Mouse (Mus musculus) neural tube, embryonic 13.5 days (tissue): ENCODE data around the gene Gm7029. TPM values are rescaled to one million over a fixed set of nuclear protein-coding genes. Genes with fewer than 3 reads are reported as not detected.
"Not testable (repeated sequence)": the region's sequence is repeated elsewhere in the genome, so short reads cannot be mapped to it uniquely, and the experiment has no call there.

Experiments used
- ATAC-seq: fragments of 200-750 bp; cut with Nextera tagmentation; 2 replicates; pipeline ENCODE4 v1.8.0; 2017; ENCODE audit warnings: low read depth, mild to moderate bottlenecking, moderate TSS enrichment, moderate library complexity
- H3K27ac ChIP-seq: fragments of 300-500 bp; sonication (generic); replicated peaks from 2 replicates; pipeline ENCODE4 v1.5.1; 2015; ENCODE audit warnings: moderate library complexity, mild to moderate bottlenecking, inconsistent platforms
- H3K27me3 ChIP-seq: fragments of 300-500 bp; sonication (generic); 2 replicates; pipeline ENCODE4 v1.6.1; 2015; ENCODE audit warnings: mild to moderate bottlenecking, inconsistent platforms
- H3K36me3 ChIP-seq: fragments of 300-500 bp; sonication (generic); 2 replicates; pipeline ENCODE4 v1.6.1; 2015; ENCODE audit warnings: mild to moderate bottlenecking, inconsistent platforms
- H3K4me1 ChIP-seq: fragments of 300-500 bp; sonication (generic); replicated peaks from 2 replicates; pipeline ENCODE4 v1.6.1; 2015; ENCODE audit warnings: inconsistent platforms
- H3K4me2 ChIP-seq: fragments of 300-500 bp; sonication (generic); 2 replicates; pipeline ENCODE4 v1.6.1; 2015; ENCODE audit warnings: inconsistent platforms, mild to moderate bottlenecking, moderate library complexity
- H3K4me3 ChIP-seq: fragments of 300-500 bp; sonication (generic); 2 replicates; pipeline ENCODE4 v1.5.1; 2015; ENCODE audit warnings: mild to moderate bottlenecking, inconsistent platforms
- H3K9ac ChIP-seq: fragments of 300-500 bp; sonication (generic); 2 replicates; pipeline ENCODE4 v1.6.1; 2015; ENCODE audit warnings: moderate library complexity, mild to moderate bottlenecking, inconsistent platforms
- H3K9me3 ChIP-seq: fragments of 300-500 bp; sonication (generic); 2 replicates; pipeline ENCODE4 v1.6.1; 2016; ENCODE audit warnings: inconsistent platforms
- WGBS: fragments of 180-500 bp; shearing (Covaris S2); methylation state at CpG from one replicate; pipeline ENCODE4 v1.1.7; 2015; 5-methylcytosine and 5-hydroxymethylcytosine counted together
- polyA plus RNA-seq: library from polyadenylated mRNA; unstranded; fragments of >200 nt; fragmentation: Nextera tagmentation; extraction: Ambion mirVana; gene quantifications from 2 replicates; pipeline ENCODE4 v1.2.1, GENCODE M21; 2015

Gm7029 gene
- polyA plus RNA-seq, 1 experiment from 2014 or later, result not detected

- ATAC-seq, result no peak
- Histone ChIP-seq H3K4me1 (no peaks in the 10 kb centered on the region), H3K4me3 (no peak overlapping the region), H3K9ac (no peak overlapping the region), H3K36me3 (no peaks in the 10 kb centered on the region), H3K4me2 (no peak overlapping the region), H3K27me3 (no peaks in the 10 kb centered on the region), H3K27ac (no peak overlapping the region), H3K9me3 (no peaks in the 10 kb centered on the region)
- WGBS, result 45% methylated on average over 6 of the region's 6 CpGs
These were observed 23.6 kb downstream of the Gm7029 start for GRCm38 (mm10) chr17:33897114-33897794.

- not testable (repeated sequence) for ATAC-seq, H3K4me3 ChIP-seq, H3K9ac ChIP-seq, H3K4me2 ChIP-seq, H3K27ac ChIP-seq, H3K27me3 ChIP-seq, H3K9me3 ChIP-seq, H3K4me1 ChIP-seq, H3K36me3 ChIP-seq
- 85% methylated on average over 4 of the region's 4 CpGs for WGBS
These were observed 24.6 kb downstream of the Gm7029 start for GRCm38 (mm10) chr17:33898193-33898592.

- no peaks in the 10 kb centered on the region for H3K9me3 ChIP-seq
- H3K27ac ChIP-seq, result no peak overlapping the region
- ATAC-seq, result no peak
- no peaks in the 10 kb centered on the region for H3K4me1 ChIP-seq
- no peak overlapping the region for H3K4me3 ChIP-seq
- H3K4me2 ChIP-seq, result no peak overlapping the region
- 88% methylated on average over 4 of the region's 4 CpGs for WGBS
- no peak overlapping the region for H3K9ac ChIP-seq
- no peaks in the 10 kb centered on the region for H3K36me3 ChIP-seq
- H3K27me3 ChIP-seq, result no peaks in the 10 kb centered on the region
These were observed 26.0 kb downstream of the Gm7029 start for GRCm38 (mm10) chr17:33899642-33900041.

- Histone ChIP-seq H3K4me2 (no peak overlapping the region), H3K27me3 (no peaks in the 10 kb centered on the region), H3K4me3 (no peak overlapping the region), H3K4me1 (no peaks in the 10 kb centered on the region), H3K9me3 (no peaks in the 10 kb centered on the region), H3K36me3 (no peaks in the 10 kb centered on the region), H3K9ac (no peak overlapping the region), H3K27ac (no peak overlapping the region)
- no peak for ATAC-seq
- WGBS, result 70% methylated on average over 7 of the region's 7 CpGs
These were observed 26.8 kb downstream of the Gm7029 start for GRCm38 (mm10) chr17:33900281-33900988.

GRCm38 (mm10) chr17:33900989-33901314 lies 27.3 kb downstream of the Gm7029 start:
- Histone ChIP-seq H3K36me3 (no peaks in the 10 kb centered on the region), H3K27ac (no peak overlapping the region), H3K27me3 (no peaks in the 10 kb centered on the region), H3K9ac (no peak overlapping the region), H3K4me3 (no peak overlapping the region), H3K4me1 (no peaks in the 10 kb centered on the region), H3K9me3 (no peaks in the 10 kb centered on the region), H3K4me2 (no peak overlapping the region)
- 90% methylated on average over 4 of the region's 4 CpGs for WGBS
- no peak for ATAC-seq

GRCm38 (mm10) chr17:33901653-33902052 lies 28.0 kb downstream of the Gm7029 start:
- no peak overlapping the region for H3K4me3 ChIP-seq
- H3K4me2 ChIP-seq, result no peak overlapping the region
- H3K27me3 ChIP-seq, result no peaks in the 10 kb centered on the region
- H3K9ac ChIP-seq, result peak overlapping the region; percentile 8; the same call in 1 of the 2 replicates
- no peak overlapping the region for H3K27ac ChIP-seq
- H3K4me1 ChIP-seq, result no peaks in the 10 kb centered on the region
- no peaks in the 10 kb centered on the region for H3K36me3 ChIP-seq
- ATAC-seq, result no peak
- no peaks in the 10 kb centered on the region for H3K9me3 ChIP-seq
- 52% methylated on average over 4 of the region's 4 CpGs for WGBS

- Histone ChIP-seq H3K4me3 (no peak overlapping the region), H3K27me3 (no peaks in the 10 kb centered on the region), H3K36me3 (no peaks in the 10 kb centered on the region), H3K4me2 (no peak overlapping the region), H3K9me3 (no peaks in the 10 kb centered on the region), H3K27ac (no peak overlapping the region), H3K4me1 (no peaks in the 10 kb centered on the region), H3K9ac (peak overlapping the region; percentile 8; the same call in 1 of the 2 replicates)
- 44% methylated on average over 4 of the region's 4 CpGs for WGBS
- ATAC-seq, result no peak
These were observed 28.4 kb downstream of the Gm7029 start for GRCm38 (mm10) chr17:33902079-33902478.

GRCm38 (mm10) chr17:33902491-33902890 lies 28.9 kb downstream of the Gm7029 start:
- H3K27ac ChIP-seq, result no peak overlapping the region
- no peak overlapping the region for H3K4me2 ChIP-seq
- no peak for ATAC-seq
- H3K27me3 ChIP-seq, result no peaks in the 10 kb centered on the region
- H3K4me1 ChIP-seq, result no peaks in the 10 kb centered on the region
- no peak overlapping the region for H3K4me3 ChIP-seq
- H3K9me3 ChIP-seq, result no peaks in the 10 kb centered on the region
- no peak overlapping the region for H3K9ac ChIP-seq
- WGBS, result 87% methylated on average over 7 of the region's 7 CpGs
- no peaks in the 10 kb centered on the region for H3K36me3 ChIP-seq

- not testable (repeated sequence) for H3K9ac ChIP-seq, H3K27ac ChIP-seq, H3K9me3 ChIP-seq, H3K4me3 ChIP-seq, H3K36me3 ChIP-seq, H3K4me2 ChIP-seq, H3K4me1 ChIP-seq, H3K27me3 ChIP-seq, ATAC-seq
- 66% methylated on average over 6 of the region's 6 CpGs for WGBS
These were observed 30.4 kb downstream of the Gm7029 start for GRCm38 (mm10) chr17:33903911-33904651.

GRCm38 (mm10) chr17:33904835-33905234 lies 31.2 kb downstream of the Gm7029 start, which contains the start of gene Platr17:
Platr17 (plus strand) TSS chr17:33905135.
- H3K4me3 ChIP-seq, H3K36me3 ChIP-seq, H3K27me3 ChIP-seq, H3K27ac ChIP-seq, H3K4me1 ChIP-seq, H3K9ac ChIP-seq, H3K9me3 ChIP-seq, H3K4me2 ChIP-seq, ATAC-seq: not testable (repeated sequence)
- WGBS, result 32% methylated on average over 2 of the region's 4 CpGs

- peak overlapping the region; percentile 88 for H3K4me3 ChIP-seq
- no peaks in the 10 kb centered on the region for H3K9me3 ChIP-seq
- ATAC-seq, result no peak; the same call in 1 of the 2 replicates
- H3K36me3 ChIP-seq, result peaks cover 28% of the 10 kb centered on the region
- H3K9ac ChIP-seq, result peak overlapping the region; percentile 82
- WGBS, result under 1% methylated on average over 41 of the region's 44 CpGs
- no peaks in the 10 kb centered on the region for H3K27me3 ChIP-seq
- peaks cover 35% of the 10 kb centered on the region for H3K4me1 ChIP-seq
- peak overlapping the region; percentile 94 for H3K4me2 ChIP-seq
- H3K27ac ChIP-seq, result peak overlapping the region; percentile 94
These were observed 34.9 kb downstream of the Gm7029 start for GRCm38 (mm10) chr17:33908331-33909076.
